Mouse (Mus musculus) liver, embryonic 16.5 days (tissue): ENCODE data around the gene Gm37240. TPM values are rescaled to one million over a fixed set of nuclear protein-coding genes. Genes with fewer than 3 reads are reported as not detected.

ENCODE experiments used
- ATAC-seq: fragments of 200-750 bp; cut with Nextera tagmentation; 2 replicates; pipeline ENCODE4 v1.8.0; 2017; ENCODE audit warnings: low read depth, mild to moderate bottlenecking, moderate number of reproducible peaks, moderate library complexity
- H3K27ac ChIP-seq: fragments of 300-500 bp; sonication (generic); 2 replicates; pipeline ENCODE4 v1.5.1; 2014; ENCODE audit warnings: mild to moderate bottlenecking, low read length
- H3K27me3 ChIP-seq: fragments of 300-500 bp; sonication (generic); 2 replicates; pipeline ENCODE4 v1.6.1; 2014; ENCODE audit warnings: low read depth, low read length, mixed read lengths; ENCODE audit not compliant: control insufficient read depth, insufficient read depth
- H3K36me3 ChIP-seq: fragments of 300-500 bp; sonication (generic); 2 replicates; pipeline ENCODE4 v1.6.1; 2014; ENCODE audit warnings: mild to moderate bottlenecking; ENCODE audit not compliant: control insufficient read depth, insufficient read depth
- H3K4me1 ChIP-seq: fragments of 300-500 bp; sonication (generic); 2 replicates; pipeline ENCODE4 v1.6.1; 2014; ENCODE audit warnings: low read depth, low read length, mixed read lengths; ENCODE audit not compliant: control insufficient read depth
- H3K4me2 ChIP-seq: fragments of 300-500 bp; sonication (generic); 2 replicates; pipeline ENCODE4 v1.6.1; 2014; ENCODE audit warnings: low read depth, low read length, mixed read lengths
- H3K4me3 ChIP-seq: fragments of 300-500 bp; sonication (generic); 2 replicates; pipeline ENCODE4 v1.5.1; 2014; ENCODE audit warnings: low read depth, mild to moderate bottlenecking, low read length
- H3K9ac ChIP-seq: fragments of 300-500 bp; sonication (generic); 2 replicates; pipeline ENCODE4 v1.6.1; 2014; ENCODE audit warnings: low read depth, low read length
- H3K9me3 ChIP-seq: fragments of 300-500 bp; sonication (generic); replicated peaks from 2 replicates; pipeline ENCODE4 v1.6.1; 2016; ENCODE audit warnings: low read length; ENCODE audit not compliant: control insufficient read depth
- WGBS: fragments of 180-500 bp; shearing (Covaris S2); extraction: QIAGEN DNeasy Blood & Tissue Kit; methylation state at CpG from one replicate; pipeline ENCODE4 v1.1.7; 2014; ENCODE audit not compliant: insufficient replicate concordance; 5-methylcytosine and 5-hydroxymethylcytosine counted together
- polyA plus RNA-seq: library from polyadenylated mRNA; unstranded; fragments of >200 nt; fragmentation: Nextera tagmentation; extraction: Ambion mirVana; gene quantifications from 2 replicates; pipeline ENCODE4 v1.2.1, GENCODE M21; 2015

The Gm37240 gene
- polyA plus RNA-seq, 1 experiment from 2014 or later, result 0.65 TPM

- Histone ChIP-seq H3K27me3 (no peaks in the 10 kb centered on the region), H3K4me3 (no peak overlapping the region), H3K9ac (no peak overlapping the region), H3K4me2 (no peak overlapping the region), H3K36me3 (no peaks in the 10 kb centered on the region), H3K4me1 (peaks cover 3% of the 10 kb centered on the region), H3K9me3 (no peaks in the 10 kb centered on the region), H3K27ac (no peak overlapping the region)
- ATAC-seq, result no peak
- 50% methylated on average over 2 of the region's 2 CpGs for WGBS
Measured at GRCm38 (mm10) chr3:85571276-85571675, 316.0 kb downstream of the Gm37240 start.

- H3K4me2 ChIP-seq, result no peak overlapping the region
- no peaks in the 10 kb centered on the region for H3K9me3 ChIP-seq
- no peaks in the 10 kb centered on the region for H3K27me3 ChIP-seq
- no peak overlapping the region for H3K9ac ChIP-seq
- no peaks in the 10 kb centered on the region for H3K36me3 ChIP-seq
- no peaks in the 10 kb centered on the region for H3K4me1 ChIP-seq
- ATAC-seq, result no peak
- WGBS, result 22% methylated on average over 2 of the region's 2 CpGs
- no peak overlapping the region for H3K4me3 ChIP-seq
- H3K27ac ChIP-seq, result no peak overlapping the region
Measured at GRCm38 (mm10) chr3:85564603-85565002, 322.7 kb downstream of the Gm37240 start.

GRCm38 (mm10) chr3:85553731-85554277 is 333.5 kb downstream of the Gm37240 start:
- no peak overlapping the region for H3K4me2 ChIP-seq
- no peaks in the 10 kb centered on the region for H3K27me3 ChIP-seq
- H3K27ac ChIP-seq, result no peak overlapping the region
- no peaks in the 10 kb centered on the region for H3K9me3 ChIP-seq
- 68% methylated on average over 6 of the region's 6 CpGs for WGBS
- H3K9ac ChIP-seq, result no peak overlapping the region
- H3K36me3 ChIP-seq, result no peaks in the 10 kb centered on the region
- H3K4me1 ChIP-seq, result no peaks in the 10 kb centered on the region
- ATAC-seq, result no peak
- no peak overlapping the region for H3K4me3 ChIP-seq

GRCm38 (mm10) chr3:85551352-85551751 is 336.0 kb downstream of the Gm37240 start:
- ATAC-seq, result no peak

GRCm38 (mm10) chr3:85550312-85550711 is 337.0 kb downstream of the Gm37240 start:
- H3K36me3 ChIP-seq, result no peaks in the 10 kb centered on the region
- no peaks in the 10 kb centered on the region for H3K9me3 ChIP-seq
- no peaks in the 10 kb centered on the region for H3K27me3 ChIP-seq
- WGBS, result 64% methylated on average over 4 of the region's 4 CpGs
- no peak overlapping the region for H3K4me2 ChIP-seq
- H3K9ac ChIP-seq, result no peak overlapping the region
- no peak overlapping the region for H3K4me3 ChIP-seq
- H3K27ac ChIP-seq, result no peak overlapping the region
- no peak for ATAC-seq
- H3K4me1 ChIP-seq, result no peaks in the 10 kb centered on the region

More at GRCm38 (mm10) chr3:85551352-85551751, 336.0 kb downstream of the Gm37240 start:
- Histone ChIP-seq H3K9ac (no peak overlapping the region), H3K27ac (no peak overlapping the region), H3K36me3 (no peaks in the 10 kb centered on the region), H3K4me1 (no peaks in the 10 kb centered on the region), H3K4me2 (no peak overlapping the region), H3K27me3 (no peaks in the 10 kb centered on the region), H3K4me3 (no peak overlapping the region), H3K9me3 (no peaks in the 10 kb centered on the region)
- WGBS, result 67% methylated on average over 2 of the region's 2 CpGs

GRCm38 (mm10) chr3:85543652-85544051 is 343.7 kb downstream of the Gm37240 start:
- no peaks in the 10 kb centered on the region for H3K27me3 ChIP-seq
- no peak for ATAC-seq
- H3K4me1 ChIP-seq, result no peaks in the 10 kb centered on the region
- H3K36me3 ChIP-seq, result no peaks in the 10 kb centered on the region
- H3K4me2 ChIP-seq, result no peak overlapping the region
- H3K9me3 ChIP-seq, result no peaks in the 10 kb centered on the region
- H3K4me3 ChIP-seq, result no peak overlapping the region
- no peak overlapping the region for H3K27ac ChIP-seq
- WGBS, result 36% methylated on average over 2 of the region's 2 CpGs
- no peak overlapping the region for H3K9ac ChIP-seq

GRCm38 (mm10) chr3:85542765-85543164 is 344.6 kb downstream of the Gm37240 start:
- no peak overlapping the region for H3K4me3 ChIP-seq
- H3K4me2 ChIP-seq, result no peak overlapping the region
- WGBS, result 10% methylated on average over 3 of the region's 3 CpGs
- H3K36me3 ChIP-seq, result no peaks in the 10 kb centered on the region
- H3K9ac ChIP-seq, result no peak overlapping the region
- no peaks in the 10 kb centered on the region for H3K9me3 ChIP-seq
- ATAC-seq, result no peak
- no peaks in the 10 kb centered on the region for H3K27me3 ChIP-seq
- H3K27ac ChIP-seq, result no peak overlapping the region
- no peaks in the 10 kb centered on the region for H3K4me1 ChIP-seq

GRCm38 (mm10) chr3:85535621-85536520 is 351.4 kb downstream of the Gm37240 start:
- H3K4me3 ChIP-seq, result no peak overlapping the region
- H3K27me3 ChIP-seq, result no peaks in the 10 kb centered on the region
- ATAC-seq, result no peak
- H3K27ac ChIP-seq, result no peak overlapping the region
- H3K9me3 ChIP-seq, result no peaks in the 10 kb centered on the region
- H3K4me1 ChIP-seq, result no peaks in the 10 kb centered on the region
- no peaks in the 10 kb centered on the region for H3K36me3 ChIP-seq
- 61% methylated on average over 11 of the region's 11 CpGs for WGBS
- no peak overlapping the region for H3K4me2 ChIP-seq
- H3K9ac ChIP-seq, result no peak overlapping the region

GRCm38 (mm10) chr3:85535042-85535441 is 352.3 kb downstream of the Gm37240 start:
- Histone ChIP-seq H3K9me3 (no peaks in the 10 kb centered on the region), H3K4me3 (no peak overlapping the region), H3K27ac (no peak overlapping the region), H3K4me2 (no peak overlapping the region), H3K4me1 (no peaks in the 10 kb centered on the region), H3K36me3 (no peaks in the 10 kb centered on the region), H3K9ac (no peak overlapping the region), H3K27me3 (no peaks in the 10 kb centered on the region)
- ATAC-seq, result no peak
- WGBS, result 59% methylated on average over 3 of the region's 3 CpGs
